Mouse (Mus musculus) c-Kit-positive CD71-positive TER-119-negative erythroid progenitor cells, embryonic 14.5 days (primary cell): ENCODE measurements around the gene Ddx54.
A peak's percentile ranks its signal among the peaks of the same experiment; 100 is the strongest.

Source experiments
- DNase-seq: peaks from one replicate; pipeline ENCODE4 v3.0.0-alpha.2; 2013; ENCODE audit warnings: low read depth

Ddx54 gene

DNA sequence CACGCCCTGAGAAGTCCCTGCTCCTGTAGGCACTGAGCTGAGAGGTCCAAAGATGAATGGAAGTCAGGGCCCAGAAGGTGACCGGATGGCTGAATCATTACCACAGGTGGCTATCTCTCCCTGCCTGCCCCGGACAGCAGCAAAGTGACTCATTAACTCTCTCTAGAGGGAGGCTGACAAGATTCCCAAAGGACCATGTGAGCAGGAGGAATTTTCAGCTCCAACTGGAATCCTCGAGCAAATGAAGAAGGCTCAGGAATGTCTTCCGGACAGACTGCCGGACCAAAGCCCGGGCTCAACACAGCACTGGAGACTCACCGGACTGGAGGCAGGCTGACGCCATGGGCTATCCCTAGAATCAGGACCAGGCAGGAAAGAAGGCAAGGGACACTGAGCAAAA, 30.5 kb upstream of the Ddx54 start:
- DNase-seq = no peak

DNA sequence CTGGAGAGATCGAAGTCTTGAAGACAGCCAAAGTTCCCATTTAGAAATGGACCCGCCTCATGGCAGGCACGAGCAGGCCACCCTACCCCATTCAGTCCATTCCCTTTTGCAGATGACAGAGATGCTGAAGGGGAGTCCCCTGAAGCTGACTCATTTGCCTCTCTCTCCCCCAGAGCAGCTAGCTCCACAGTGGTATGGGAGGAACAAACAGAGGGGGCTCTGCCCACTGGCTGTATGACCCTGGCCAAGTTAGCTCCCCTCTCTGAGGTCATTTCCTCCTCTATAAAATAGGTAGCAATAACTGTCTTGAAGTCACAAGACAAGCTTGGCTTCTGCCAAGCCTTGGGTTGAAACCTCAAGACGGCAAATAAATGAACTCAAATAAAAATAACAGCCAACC, 29.0 kb upstream of the Ddx54 start:
- DNase-seq = no peak

DNA sequence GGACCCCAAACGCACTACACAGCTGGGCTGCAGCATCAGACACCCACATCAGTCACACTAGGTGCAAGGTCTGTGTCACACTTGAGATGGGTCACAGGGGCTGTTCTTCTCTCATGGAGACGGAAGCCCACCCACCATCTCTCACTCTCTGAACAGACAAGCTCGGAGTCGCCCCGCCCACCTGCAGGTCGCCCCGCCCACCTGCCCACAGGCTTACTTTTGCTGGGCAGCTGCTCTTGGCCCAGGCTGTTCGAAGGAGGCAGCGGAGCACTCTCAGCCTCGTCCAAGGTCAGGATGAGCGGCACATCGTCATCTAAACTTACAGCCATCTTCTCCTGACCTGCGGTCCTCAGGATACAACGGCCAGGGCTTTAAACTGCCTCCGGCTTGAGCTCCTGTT, 27.6 kb upstream of the Ddx54 start:
- no peak for DNase-seq

DNA sequence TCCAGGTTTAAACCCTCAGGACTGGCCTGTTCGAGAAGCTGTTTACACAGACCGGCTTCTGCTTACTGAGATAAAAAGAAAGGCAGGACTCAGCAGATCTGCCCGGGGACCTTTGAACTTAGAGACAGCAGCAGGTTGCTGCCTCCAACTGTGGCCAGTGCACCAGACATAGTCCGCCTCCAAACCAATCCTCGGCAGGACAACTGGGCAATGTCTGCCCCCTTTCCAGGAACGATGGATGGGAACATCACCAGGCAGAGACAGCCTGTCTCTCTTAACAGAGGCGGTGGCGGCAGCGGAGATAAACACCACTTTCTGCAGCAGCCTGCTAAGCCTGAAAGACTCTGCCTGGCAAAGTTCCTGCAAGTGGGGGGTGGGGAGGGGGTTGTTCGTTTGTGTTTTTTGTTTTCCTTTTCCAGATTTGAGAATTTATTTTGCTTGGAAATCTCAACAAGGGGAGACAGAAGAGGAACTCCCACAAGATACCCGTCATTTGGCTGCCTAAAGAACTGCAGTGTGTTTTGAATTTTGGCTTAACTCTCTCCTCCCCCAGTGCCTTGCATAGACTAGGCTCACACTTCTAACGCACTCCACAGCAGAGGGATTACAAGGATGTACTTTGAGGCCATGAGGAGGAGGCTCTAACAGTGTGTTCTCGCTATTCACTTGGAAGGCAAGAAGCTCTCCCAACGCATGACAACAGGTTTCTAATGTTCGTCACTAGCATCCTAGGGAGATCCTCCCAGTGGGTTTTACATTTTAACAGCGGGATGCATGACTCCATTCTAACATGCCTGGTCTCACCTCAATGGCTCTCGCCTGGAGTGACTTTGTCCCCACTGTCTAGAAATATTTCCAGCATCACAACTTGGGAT, 25.6 kb upstream of the Ddx54 start:
- no peak for DNase-seq

DNA sequence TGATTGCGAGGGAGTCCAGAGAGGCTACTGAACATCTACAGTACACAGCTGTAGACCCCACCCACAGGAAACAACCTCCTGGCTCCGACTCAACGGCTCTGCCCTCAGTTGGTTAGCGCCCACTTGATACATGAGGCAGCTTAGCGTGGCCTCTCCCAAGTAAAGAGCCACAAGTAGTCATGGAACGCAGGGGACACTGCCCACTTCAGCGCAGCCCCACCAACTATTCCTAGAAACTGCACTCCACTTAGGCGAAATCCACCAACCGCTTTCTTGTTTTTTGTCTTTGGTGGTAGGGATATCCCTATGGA, 25.0 kb upstream of the Ddx54 start:
- DNase-seq = no peak

DNA sequence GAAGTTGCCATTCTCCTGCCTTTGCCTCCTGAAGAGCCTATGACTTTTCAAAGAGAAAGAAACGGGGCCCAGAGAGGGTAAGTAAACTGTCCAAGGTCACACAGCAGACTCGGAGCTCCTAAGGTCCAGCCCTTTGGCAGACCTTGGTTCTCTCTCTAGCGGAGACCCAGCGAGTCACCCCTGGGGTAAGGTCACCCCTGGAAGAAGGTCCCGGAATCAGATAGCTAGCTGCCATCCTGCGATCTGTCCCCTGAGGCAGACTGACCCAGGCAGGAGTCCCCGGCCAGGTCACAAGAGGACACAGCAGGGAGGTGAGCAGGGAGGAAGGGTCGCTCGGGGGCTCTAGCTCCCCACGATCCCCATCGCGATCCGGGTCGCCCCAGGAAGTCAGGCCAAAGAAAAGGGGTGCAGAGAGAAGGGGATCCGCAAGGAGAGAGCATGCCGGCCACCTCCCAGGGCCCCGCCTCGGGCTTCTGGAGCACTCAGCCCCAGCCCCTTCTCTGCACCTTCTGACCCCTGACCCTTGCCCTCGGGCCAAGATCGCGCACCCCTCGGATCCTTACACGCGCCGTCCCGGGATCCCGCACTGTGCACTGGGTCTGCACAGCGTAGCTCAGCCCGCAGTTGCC, 24.5 kb upstream of the Ddx54 start:
- no peak for DNase-seq

DNA sequence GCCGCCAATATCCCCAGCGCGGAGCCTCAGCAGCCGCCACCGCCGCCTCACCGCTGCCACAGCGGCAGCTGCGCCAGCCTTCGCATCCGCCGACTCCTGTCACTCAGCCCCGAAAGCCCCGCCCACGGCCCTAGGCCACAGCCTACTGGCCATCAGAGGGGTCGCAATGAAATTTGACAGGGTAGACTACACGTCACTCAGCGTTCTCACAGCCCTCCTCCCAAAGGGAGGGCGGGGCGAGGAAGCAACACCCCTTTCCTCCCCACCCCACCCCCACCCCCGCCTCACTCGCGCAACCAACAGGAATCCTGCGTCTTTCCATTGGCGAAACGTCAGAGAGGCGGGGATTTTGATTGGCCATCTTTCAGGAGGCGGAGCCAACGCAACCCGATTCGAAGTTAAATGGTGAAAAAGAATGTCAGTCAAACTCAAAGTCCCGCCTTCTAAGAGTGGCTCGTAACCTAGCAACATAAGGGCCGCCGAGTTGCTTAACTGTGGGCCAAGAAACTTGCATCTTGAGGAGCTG, 23.9 kb upstream of the Ddx54 start, which contains the start of the genes Tpcn1 and Iqcd:
TSS of gene Tpcn1 (minus strand) at position 105 of the 526 bp plus-strand sequence.
TSS of gene Iqcd (plus strand) at position 448 of the 526 bp plus-strand sequence.
- DNase-seq = peak; percentile 98

DNA sequence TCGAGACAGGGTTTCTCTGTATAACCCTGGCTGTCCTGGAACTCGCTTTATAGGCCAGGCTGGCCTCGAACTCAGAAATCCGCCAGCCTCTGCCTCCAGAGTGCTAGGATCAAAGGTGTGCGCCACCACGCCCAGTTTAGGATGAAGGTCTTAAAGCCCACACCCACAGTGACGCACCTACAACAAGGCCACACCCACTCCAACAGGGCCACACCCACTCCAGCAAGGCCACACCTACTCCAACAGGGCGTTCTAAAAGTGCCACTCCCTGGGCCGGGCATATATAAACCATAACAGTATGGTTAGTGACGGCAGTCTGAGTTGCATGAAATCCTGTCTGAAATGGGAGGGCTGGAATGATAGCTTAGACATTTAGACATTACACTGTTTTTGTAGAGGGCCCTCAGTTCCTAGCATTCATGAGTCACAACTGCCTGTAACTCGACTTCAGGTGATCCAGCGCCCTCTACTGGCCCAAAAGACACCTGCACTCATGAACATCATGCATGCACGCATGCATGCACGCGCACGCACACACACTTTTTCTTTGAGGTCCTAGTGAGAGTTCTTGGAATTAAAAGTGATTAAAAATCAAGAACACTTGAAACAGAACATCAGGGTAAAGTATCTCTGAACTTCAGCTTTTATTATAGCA, 22.1 kb upstream of the Ddx54 start:
- DNase-seq = no peak

DNA sequence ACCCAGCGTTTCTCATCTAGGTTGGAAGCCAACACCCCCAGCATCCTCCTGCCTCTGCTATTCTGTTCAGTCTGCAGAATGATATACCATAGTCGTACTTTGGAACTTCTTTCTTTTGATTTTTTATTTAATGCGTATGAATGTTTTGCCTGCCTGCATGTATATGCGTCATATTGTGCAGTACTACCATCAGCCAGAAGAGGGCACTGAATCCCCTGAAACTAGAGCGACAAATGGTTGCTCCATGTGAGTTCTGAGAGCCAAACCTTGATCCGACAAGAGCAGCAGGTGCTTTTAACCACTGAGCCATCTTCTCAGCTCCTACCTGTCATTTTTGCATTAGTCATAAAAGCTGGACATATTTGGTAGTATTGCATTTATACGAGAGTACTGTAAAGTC, 20.4 kb upstream of the Ddx54 start:
- DNase-seq = no peak

DNA sequence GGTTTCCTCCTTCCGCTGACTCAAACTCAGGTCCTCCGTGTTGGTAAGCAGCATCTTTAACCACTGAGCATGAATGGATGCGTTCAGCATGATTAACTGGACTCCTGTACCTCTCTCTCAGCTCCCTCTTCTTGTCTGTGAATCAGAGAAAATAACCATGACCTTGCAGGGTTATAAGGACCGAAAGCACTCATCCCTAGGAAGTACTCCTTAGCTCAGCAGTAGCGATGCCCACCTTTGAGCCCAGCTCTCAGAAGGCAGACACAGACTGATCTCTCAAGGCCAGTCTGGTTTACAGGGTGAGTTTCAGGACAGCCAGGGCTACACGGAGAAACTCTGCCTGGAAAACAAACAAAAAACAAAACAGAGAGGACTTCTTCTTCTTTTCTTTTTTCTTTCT, 18.1 kb upstream of the Ddx54 start:
- no peak for DNase-seq

DNA sequence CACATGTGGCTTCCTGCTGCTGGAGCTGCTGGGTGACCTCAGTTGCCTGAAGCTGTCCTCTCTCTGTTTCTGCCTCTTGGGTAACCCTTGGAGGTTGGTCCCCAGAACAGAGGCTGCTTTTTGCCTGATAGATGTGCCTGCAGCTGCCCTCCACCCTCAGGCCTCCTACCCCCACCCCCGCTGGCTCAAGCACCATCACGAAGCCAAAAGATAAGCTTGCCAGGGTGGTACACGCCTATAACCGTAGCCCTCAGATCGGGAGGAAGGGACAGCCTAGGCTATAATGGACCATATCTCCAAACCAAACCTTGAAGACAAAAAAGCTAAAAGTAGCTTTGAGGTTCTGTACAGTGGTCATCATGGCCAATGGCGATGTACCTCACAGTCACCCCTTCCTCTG, 12.9 kb upstream of the Ddx54 start:
- no peak for DNase-seq

DNA sequence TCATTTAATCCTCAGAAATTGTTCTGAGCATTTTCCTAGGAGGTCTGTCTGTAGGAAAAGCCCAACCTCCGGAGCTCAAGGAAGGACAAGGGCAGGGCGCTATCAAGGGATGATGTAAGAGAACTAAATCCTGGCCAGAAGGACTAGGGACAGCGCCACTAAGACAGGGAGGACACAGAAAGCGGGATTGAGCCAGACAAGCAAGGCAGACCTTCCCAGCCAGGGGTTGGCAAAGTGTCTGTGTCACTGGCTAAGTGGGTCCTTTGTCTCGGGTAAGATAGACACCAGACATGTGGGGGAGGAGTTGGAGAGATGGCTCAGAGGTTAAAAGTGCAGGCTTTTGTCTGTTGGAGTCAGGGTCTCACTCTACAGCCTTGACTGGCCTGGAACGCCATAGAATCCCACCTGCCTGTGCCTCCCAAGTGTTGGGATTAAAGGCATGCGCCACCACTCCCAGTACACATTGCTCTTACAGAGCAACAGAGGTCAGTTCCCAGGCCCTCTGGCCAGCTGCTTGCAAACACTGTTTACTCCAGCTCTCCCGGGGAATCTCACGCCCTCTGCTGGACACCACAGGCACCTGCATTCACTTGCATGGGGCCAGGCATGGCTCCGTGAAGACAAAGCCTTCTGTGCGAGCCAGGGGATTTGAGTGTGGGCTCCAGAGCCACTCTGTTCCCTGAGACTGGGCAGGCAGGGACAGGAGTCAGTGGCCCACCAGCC, 11.4 kb upstream of the Ddx54 start:
- no peak for DNase-seq

DNA sequence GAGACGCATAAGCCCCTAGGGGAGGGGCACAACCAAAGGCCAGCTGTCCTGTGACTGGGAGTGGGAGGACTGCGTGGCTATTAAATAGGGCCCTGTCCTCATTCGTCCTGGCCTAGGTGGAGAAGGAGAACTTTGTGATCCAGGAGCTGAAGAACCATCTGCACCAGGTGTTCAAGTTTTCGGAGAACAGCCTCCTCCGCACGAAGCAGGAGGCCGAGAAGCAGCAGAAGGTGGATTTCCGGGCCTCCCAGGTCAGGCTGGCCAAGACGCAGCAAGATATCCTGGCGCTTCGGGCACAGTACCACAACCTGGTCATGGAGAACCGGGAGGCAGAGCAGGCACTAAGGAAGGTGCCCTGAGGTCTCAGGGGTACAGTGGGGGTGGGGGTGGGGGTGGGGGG, 10.3 kb upstream of the Ddx54 start:
- no peak for DNase-seq

DNA sequence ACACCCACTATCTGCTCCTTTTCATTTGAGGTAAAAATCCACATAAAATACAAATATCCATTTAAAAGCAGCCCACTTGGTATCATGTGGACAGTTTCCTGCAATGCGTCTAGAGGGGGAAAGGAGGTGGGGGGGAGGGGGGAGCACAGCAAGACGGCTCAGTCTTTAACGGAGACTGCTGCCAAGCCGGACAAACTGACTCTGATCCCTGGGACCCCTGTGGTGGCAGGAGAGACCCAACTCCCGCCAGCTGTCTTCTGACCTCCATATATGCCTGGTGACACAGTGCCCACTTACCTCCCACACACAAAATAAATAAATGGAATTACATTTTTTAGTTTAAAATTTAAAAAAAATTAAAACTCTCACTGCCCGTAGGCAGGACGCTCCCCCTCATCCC, 9.0 kb upstream of the Ddx54 start:
- DNase-seq = no peak

DNA sequence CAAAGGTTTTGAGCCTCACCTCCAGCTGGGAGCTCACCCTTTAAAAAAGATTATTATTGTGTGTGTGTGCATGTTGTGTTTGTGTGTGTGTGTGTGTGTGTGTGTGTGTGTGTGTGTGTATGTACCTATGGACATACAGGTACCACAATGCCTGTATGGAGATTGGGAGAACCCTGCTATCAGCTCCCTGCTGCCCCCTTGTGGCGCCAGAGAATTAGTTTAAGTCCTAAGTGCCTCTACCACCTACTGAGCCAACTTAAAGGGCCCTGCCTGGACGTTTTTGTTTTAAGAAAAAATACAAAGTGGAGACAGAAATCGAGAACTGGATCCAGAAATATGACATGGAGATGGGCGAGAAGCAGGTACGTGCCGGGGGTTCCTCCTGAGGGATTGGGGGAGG, 7.7 kb upstream of the Ddx54 start:
- DNase-seq = peak; percentile 91

DNA sequence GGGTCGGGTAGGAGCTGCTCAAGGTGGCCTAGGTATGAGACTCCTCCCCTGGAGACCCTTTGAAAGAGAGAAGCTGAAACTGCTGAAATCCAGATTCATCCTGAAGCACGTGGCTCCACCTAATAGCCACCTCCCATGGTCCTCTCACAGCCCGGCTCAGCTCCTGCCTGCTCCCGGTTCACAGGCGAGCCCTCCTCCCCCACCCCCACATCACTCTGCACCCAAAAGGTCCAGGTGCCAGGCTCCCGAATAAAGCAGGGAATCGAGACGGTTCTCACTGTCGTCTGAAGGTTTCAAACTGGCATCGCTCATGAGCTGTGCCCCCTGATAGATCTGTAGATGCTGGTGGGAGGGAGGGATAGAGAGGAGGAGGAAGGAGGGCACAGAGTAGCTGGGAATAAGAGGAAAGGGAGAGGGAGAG, 7.3 kb upstream of the Ddx54 start:
- no peak for DNase-seq

DNA sequence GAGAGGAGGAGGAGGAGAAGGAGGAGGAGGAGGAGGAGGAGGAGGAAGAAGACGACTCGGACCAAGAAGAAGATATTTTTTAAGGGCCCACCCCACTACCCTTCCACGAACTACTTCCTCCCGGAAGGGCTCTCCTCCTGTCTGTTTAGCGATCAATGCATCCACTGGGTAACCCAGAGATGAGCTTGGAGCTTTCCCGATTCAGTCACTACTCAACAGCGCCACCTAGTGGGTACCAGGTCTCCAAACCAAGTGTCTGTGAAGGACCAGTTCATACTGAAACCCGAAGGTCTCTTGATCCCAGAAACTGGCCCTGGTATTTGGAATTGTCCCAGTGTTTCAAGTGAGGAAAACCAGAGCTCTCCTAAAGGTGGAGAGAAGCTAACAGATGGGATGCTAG, 6.9 kb upstream of the Ddx54 start:
- peak; percentile 91 for DNase-seq

DNA sequence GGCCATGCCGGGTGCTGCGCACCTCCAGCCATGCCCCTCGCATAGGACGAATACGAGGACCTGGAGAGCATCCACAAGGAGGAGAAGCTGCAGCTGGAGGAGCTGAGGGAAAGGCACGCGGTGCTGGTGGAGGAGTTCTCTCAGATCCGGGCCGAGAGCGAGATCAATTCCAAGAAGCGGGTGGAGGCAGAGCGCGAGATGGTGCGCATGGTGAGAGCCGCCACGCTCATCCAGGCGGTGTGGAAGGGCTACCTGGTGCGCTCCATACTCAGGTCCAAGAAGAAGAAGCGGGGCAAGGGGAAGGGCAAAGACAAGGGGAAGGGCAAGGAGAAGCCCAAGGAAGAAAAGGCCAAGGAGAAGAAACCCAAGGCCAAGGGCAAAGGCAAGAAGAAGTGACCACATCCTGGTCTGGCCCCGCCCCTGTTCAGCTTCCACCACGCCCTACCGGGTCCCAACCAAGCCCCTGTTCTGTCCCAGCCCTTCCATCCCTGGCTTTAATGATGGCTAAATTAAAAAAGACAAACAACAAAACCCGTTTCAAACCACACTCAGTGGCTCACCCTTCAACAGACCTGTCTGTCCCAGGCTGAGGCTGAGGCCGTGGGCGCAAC, 5.8 kb upstream of the Ddx54 start:
- DNase-seq = no peak

DNA sequence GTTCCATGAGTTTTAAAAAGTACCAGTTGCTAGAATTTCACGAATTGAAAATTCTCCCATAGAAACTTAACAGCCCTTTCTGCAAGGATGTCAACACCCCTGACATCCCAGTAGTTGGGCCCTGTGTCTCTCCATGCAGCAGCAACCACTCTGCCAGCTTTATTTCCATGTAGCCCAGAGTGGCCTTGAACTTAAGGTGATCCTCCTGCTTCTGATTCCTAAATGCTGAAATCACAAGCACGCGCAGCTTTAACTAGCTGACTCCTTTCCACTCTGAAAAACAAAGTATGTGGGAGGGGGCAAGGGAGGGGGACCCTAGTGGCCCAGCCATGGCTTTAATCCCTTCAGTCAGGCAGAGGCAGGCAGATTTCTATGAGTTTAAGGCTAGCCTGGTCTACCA, 5.2 kb upstream of the Ddx54 start:
- DNase-seq = no peak

DNA sequence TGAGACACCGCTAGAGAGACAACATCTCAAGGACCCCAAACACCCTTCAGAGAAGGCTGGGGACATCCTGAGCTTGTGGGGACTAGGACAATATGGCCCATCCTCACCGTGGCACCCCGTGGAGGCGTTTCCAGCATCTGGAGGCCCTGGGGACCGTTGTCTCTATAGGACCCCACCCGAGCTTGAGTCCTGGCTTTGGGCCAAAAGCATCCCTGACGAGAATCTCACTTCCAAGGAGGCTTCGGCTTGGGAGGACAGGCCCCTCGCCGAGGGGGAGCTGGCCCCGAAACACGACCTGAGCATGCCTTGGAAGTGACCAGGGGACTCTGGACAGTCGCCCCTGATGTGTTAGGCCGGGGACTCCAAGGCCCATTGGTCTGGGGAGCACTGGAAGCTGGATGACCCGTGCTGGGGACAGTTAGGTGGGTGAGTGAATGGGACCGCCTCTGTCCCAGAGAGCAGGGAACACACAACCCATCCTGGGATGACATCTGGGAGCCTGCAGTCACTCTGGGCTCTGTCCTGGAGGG, 3.2 kb upstream of the Ddx54 start:
- no peak for DNase-seq

DNA sequence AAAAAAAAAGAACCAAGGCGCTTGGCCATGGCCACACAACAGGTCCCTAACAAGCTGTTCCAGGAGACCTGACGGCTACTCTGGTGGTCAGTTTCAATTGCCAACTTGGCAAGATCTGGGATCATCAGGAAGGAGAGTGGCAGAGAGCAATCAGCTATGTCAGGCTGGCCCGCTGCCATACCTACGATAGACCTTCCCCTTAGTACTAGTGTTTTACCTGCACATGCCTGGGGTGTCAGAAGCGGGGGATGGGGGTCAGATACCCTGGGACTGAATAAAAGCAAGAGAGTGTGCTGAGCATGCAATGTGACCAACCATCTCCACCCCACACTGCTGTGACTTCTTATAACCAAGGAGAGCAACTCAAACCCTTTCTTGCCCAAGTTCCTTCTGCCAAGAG, 1.6 kb upstream of the Ddx54 start:
- DNase-seq = no peak

DNA sequence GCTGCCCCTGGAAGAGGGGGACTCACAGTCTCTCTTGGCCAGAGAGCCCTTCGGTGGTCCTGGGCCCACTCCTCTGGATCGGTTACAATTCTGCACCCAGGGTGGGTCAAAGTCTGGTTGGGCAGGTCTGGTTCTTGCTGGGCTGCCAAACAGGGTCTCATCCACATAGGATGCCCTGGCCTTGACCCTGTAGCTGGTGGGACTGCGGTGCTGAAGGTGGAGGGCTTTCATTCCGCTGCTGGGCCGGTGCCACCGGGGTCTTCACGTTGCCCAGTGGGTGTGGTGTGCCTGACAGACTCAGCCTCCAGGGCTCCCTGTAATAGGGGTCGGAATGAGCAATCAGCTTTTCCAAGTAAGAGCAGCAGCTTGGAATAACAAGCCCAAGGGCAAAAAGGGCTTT, 1.1 kb upstream of the Ddx54 start:
- DNase-seq = no peak
